Mouse (Mus musculus) midbrain, embryonic 11.5 days (tissue): Measurements from ENCODE around the gene Kcnq2. TPM values are rescaled to one million over a fixed set of nuclear protein-coding genes. Genes with fewer than 3 reads are reported as not detected.

Experiments used
- ATAC-seq: fragments of 200-750 bp; cut with Nextera tagmentation; 2 replicates; pipeline ENCODE4 v1.8.0; 2017; ENCODE audit warnings: moderate TSS enrichment, moderate library complexity; ENCODE audit not compliant: low FRiP score
- DNase-seq: peaks from one replicate; pipeline ENCODE4 v3.0.0; 2015; ENCODE audit warnings: low spot score; ENCODE audit errors: missing footprints
- H3K27ac ChIP-seq: fragments of 300-500 bp; sonication (generic); 2 replicates; pipeline ENCODE4 v1.5.1; 2014; ENCODE audit warnings: low read depth, low read length
- H3K27me3 ChIP-seq: fragments of 300-500 bp; sonication (generic); 2 replicates; pipeline ENCODE4 v1.6.1; 2014; ENCODE audit warnings: mild to moderate bottlenecking, low read length, moderate library complexity, mixed read lengths; ENCODE audit not compliant: control insufficient read depth, insufficient read depth
- H3K36me3 ChIP-seq: fragments of 300-500 bp; sonication (generic); 2 replicates; pipeline ENCODE4 v1.6.1; 2014; ENCODE audit warnings: mild to moderate bottlenecking, low read length, moderate library complexity, mixed read lengths; ENCODE audit not compliant: control insufficient read depth, insufficient read depth
- H3K4me1 ChIP-seq: fragments of 300-500 bp; sonication (generic); 2 replicates; pipeline ENCODE4 v1.6.1; 2014; ENCODE audit warnings: low read length; ENCODE audit not compliant: control insufficient read depth, insufficient read depth
- H3K4me2 ChIP-seq: fragments of 300-500 bp; sonication (generic); 2 replicates; pipeline ENCODE4 v1.6.1; 2014; ENCODE audit warnings: mild to moderate bottlenecking, moderate library complexity
- H3K4me3 ChIP-seq: fragments of 300-500 bp; sonication (generic); 2 replicates; pipeline ENCODE4 v1.5.1; 2014; ENCODE audit warnings: low read depth, low read length
- H3K9ac ChIP-seq: fragments of 300-500 bp; sonication (generic); 2 replicates; pipeline ENCODE4 v1.6.1; 2014; ENCODE audit warnings: low read length
- H3K9me3 ChIP-seq: fragments of 300-500 bp; sonication (generic); 2 replicates; pipeline ENCODE4 v1.6.1; 2016; ENCODE audit warnings: low read length; ENCODE audit not compliant: control insufficient read depth
- WGBS: fragments of 180-500 bp; shearing (Covaris S2); extraction: QIAGEN DNeasy Blood & Tissue Kit; methylation state at CpG from one replicate; pipeline ENCODE4 v1.1.7; 2014; 5-methylcytosine and 5-hydroxymethylcytosine counted together
- polyA plus RNA-seq: library from polyadenylated mRNA; unstranded; fragments of >200 nt; fragmentation: Nextera tagmentation; extraction: Ambion mirVana; gene quantifications from 2 replicates; pipeline ENCODE4 v1.2.1, GENCODE M21; 2014

Gene Kcnq2
- polyA plus RNA-seq, 1 experiment from 2014 or later: 8.8 TPM

GRCm38 (mm10) chr2:181139641-181140193, 4.6 kb upstream of the Kcnq2 start:
- Histone ChIP-seq H3K27ac (no peak overlapping the region), H3K9me3 (no peaks in the 10 kb centered on the region), H3K4me1 (peaks cover under 1% of the 10 kb centered on the region), H3K4me3 (no peak overlapping the region), H3K9ac (no peak overlapping the region), H3K27me3 (peaks cover 23% of the 10 kb centered on the region), H3K4me2 (no peak overlapping the region), H3K36me3 (no peaks in the 10 kb centered on the region)
- no peak for ATAC-seq
- WGBS: 90% methylated on average over 5 of the region's 5 CpGs
- DNase-seq: no peak

GRCm38 (mm10) chr2:181136934-181137333, 1.8 kb upstream of the Kcnq2 start:
- peak; percentile 90 for DNase-seq
- no peak overlapping the region for H3K27ac ChIP-seq
- H3K4me3 ChIP-seq: no peak overlapping the region
- peaks cover 6% of the 10 kb centered on the region for H3K4me1 ChIP-seq
- 6% methylated on average over 6 of the region's 6 CpGs for WGBS
- ATAC-seq: no peak
- no peak overlapping the region for H3K9ac ChIP-seq
- peaks cover 36% of the 10 kb centered on the region for H3K27me3 ChIP-seq
- no peak overlapping the region for H3K4me2 ChIP-seq
- H3K9me3 ChIP-seq: no peaks in the 10 kb centered on the region
- H3K36me3 ChIP-seq: no peaks in the 10 kb centered on the region

GRCm38 (mm10) chr2:181135446-181135818, 332 bp upstream of the Kcnq2 start:
- DNase-seq (peak; percentile 91), ATAC-seq (0 out of 2 replicates have a peak, but pooled peaks have one; percentile 4)
- Histone ChIP-seq H3K27ac (no peak overlapping the region), H3K9me3 (no peaks in the 10 kb centered on the region), H3K4me1 (peaks cover 6% of the 10 kb centered on the region), H3K27me3 (peaks cover 36% of the 10 kb centered on the region), H3K4me2 (peak overlapping the region; percentile 89), H3K4me3 (peak overlapping the region; percentile 62), H3K36me3 (no peaks in the 10 kb centered on the region), H3K9ac (peak overlapping the region; percentile 70)
- 15% methylated on average over 4 of the region's 4 CpGs for WGBS

- Histone ChIP-seq H3K4me1 (peaks cover 6% of the 10 kb centered on the region), H3K9ac (peak overlapping the region; percentile 70), H3K4me3 (peak overlapping the region; percentile 62), H3K27me3 (peaks cover 36% of the 10 kb centered on the region), H3K27ac (peak overlapping the region; percentile 71), H3K9me3 (no peaks in the 10 kb centered on the region), H3K36me3 (no peaks in the 10 kb centered on the region), H3K4me2 (peak overlapping the region; percentile 89)
- 6% methylated on average over 22 of the region's 22 CpGs for WGBS
- ATAC-seq (peak; percentile 89), DNase-seq (peak; percentile 91)
These were observed 1.1 kb downstream of the Kcnq2 start for GRCm38 (mm10) chr2:181133837-181134590.

- H3K36me3 ChIP-seq: no peaks in the 10 kb centered on the region
- ATAC-seq (no peak), DNase-seq (peak; percentile 35)
- H3K27ac ChIP-seq: no peak overlapping the region
- no peak overlapping the region for H3K4me3 ChIP-seq
- H3K4me1 ChIP-seq: peaks cover 6% of the 10 kb centered on the region
- peaks cover 19% of the 10 kb centered on the region for H3K27me3 ChIP-seq
- 85% methylated on average over 4 of the region's 4 CpGs for WGBS
- H3K4me2 ChIP-seq: no peak overlapping the region
- no peaks in the 10 kb centered on the region for H3K9me3 ChIP-seq
- no peak overlapping the region for H3K9ac ChIP-seq
These were observed 4.9 kb downstream of the Kcnq2 start for GRCm38 (mm10) chr2:181130245-181130644.

- H3K27ac ChIP-seq: no peak overlapping the region
- no peak overlapping the region for H3K9ac ChIP-seq
- DNase-seq (peak; percentile 51), ATAC-seq (no peak)
- H3K4me3 ChIP-seq: no peak overlapping the region
- no peaks in the 10 kb centered on the region for H3K9me3 ChIP-seq
- peaks cover 6% of the 10 kb centered on the region; the same call in 1 of the 2 replicates for H3K27me3 ChIP-seq
- no peak overlapping the region for H3K4me2 ChIP-seq
- 92% methylated on average over 4 of the region's 4 CpGs for WGBS
- no peaks in the 10 kb centered on the region for H3K36me3 ChIP-seq
- peaks cover under 1% of the 10 kb centered on the region; the same call in 1 of the 2 replicates for H3K4me1 ChIP-seq
These were observed 6.1 kb downstream of the Kcnq2 start for GRCm38 (mm10) chr2:181128963-181129362.

GRCm38 (mm10) chr2:181127786-181128185, 7.3 kb downstream of the Kcnq2 start:
- H3K27ac ChIP-seq: no peak overlapping the region
- no peak overlapping the region for H3K4me3 ChIP-seq
- no peak overlapping the region for H3K4me2 ChIP-seq
- H3K4me1 ChIP-seq: no peaks in the 10 kb centered on the region
- H3K27me3 ChIP-seq: no peaks in the 10 kb centered on the region; the same call in 1 of the 2 replicates
- no peaks in the 10 kb centered on the region for H3K36me3 ChIP-seq
- no peaks in the 10 kb centered on the region for H3K9me3 ChIP-seq
- H3K9ac ChIP-seq: no peak overlapping the region
- WGBS: 41% methylated on average over 3 of the region's 3 CpGs
- ATAC-seq: no peak
- no peak for DNase-seq

- no peaks in the 10 kb centered on the region for H3K9me3 ChIP-seq
- WGBS: 55% methylated on average over 7 of the region's 7 CpGs
- ATAC-seq (no peak), DNase-seq (peak; percentile 76)
- no peak overlapping the region for H3K4me3 ChIP-seq
- H3K9ac ChIP-seq: no peak overlapping the region
- no peaks in the 10 kb centered on the region for H3K27me3 ChIP-seq
- H3K4me1 ChIP-seq: peaks cover 6% of the 10 kb centered on the region
- H3K27ac ChIP-seq: no peak overlapping the region
- H3K36me3 ChIP-seq: no peaks in the 10 kb centered on the region
- H3K4me2 ChIP-seq: no peak overlapping the region
These were observed 9.2 kb downstream of the Kcnq2 start for GRCm38 (mm10) chr2:181125726-181126455.

GRCm38 (mm10) chr2:181122642-181123041, 12.5 kb downstream of the Kcnq2 start:
- H3K4me2 ChIP-seq: no peak overlapping the region
- H3K27me3 ChIP-seq: no peaks in the 10 kb centered on the region
- no peak overlapping the region for H3K4me3 ChIP-seq
- H3K36me3 ChIP-seq: no peaks in the 10 kb centered on the region
- peaks cover 16% of the 10 kb centered on the region for H3K4me1 ChIP-seq
- H3K9ac ChIP-seq: no peak overlapping the region
- no peak overlapping the region for H3K27ac ChIP-seq
- no peaks in the 10 kb centered on the region for H3K9me3 ChIP-seq
- DNase-seq (peak; percentile 60), ATAC-seq (no peak)
